20 mouse cellular contexts compared by ENCODE assay signal in genomic region chr3:153807444-153808149, GRCm38 (mm10). TPM values are rescaled to one million over a fixed set of nuclear protein-coding genes. Genes with fewer than 3 reads are reported as not detected.
DNase-seq lines count a peak whose midpoint lies in the region; ATAC-seq and TF ChIP-seq lines count a peak whose summit lies in the region.
"Had no signal": no experiment of that assay in that cellular context is flagged by ENCODE, and none has a peak within 500 bp of the region (broad histone marks: within the 10 kb centered on the region; RNA-seq: fewer than 3 reads in every experiment).

No protein-coding gene starts in this region.

- H3K9ac ChIP-seq in midbrain, postnatal 0 days (replicated peaks; ENCODE audit: low read length, poor library complexity, severe bottlenecking): no peak overlapping the region
- H3K9ac ChIP-seq in liver, embryonic 13.5 days: peak overlapping the region; percentile 57
- H3K9ac ChIP-seq: hindbrain, embryonic 14.5 days; midbrain, embryonic 12.5 days had no signal

- H3K4me2 ChIP-seq in midbrain, postnatal 0 days (ENCODE audit: low read depth, low read length, poor library complexity, severe bottlenecking): no peak overlapping the region
- peak overlapping the region; percentile 48 for H3K4me2 ChIP-seq in liver, embryonic 13.5 days
- H3K4me2 ChIP-seq: hindbrain, embryonic 14.5 days; midbrain, embryonic 12.5 days had no signal

- peaks cover 7% of the 10 kb centered on the region for H3K4me1 ChIP-seq in midbrain, embryonic 10.5 days
- peaks cover 5% of the 10 kb centered on the region; the same call in 1 of the 2 replicates for H3K4me1 ChIP-seq in midbrain, postnatal 0 days (ENCODE audit: insufficient read depth, low read length)
- peaks cover 61% of the 10 kb centered on the region for H3K4me1 ChIP-seq in liver, embryonic 13.5 days (replicated peaks)

- ATAC-seq in midbrain, postnatal 0 days (ENCODE audit: low FRiP score): no peak
- ATAC-seq in erythroblast, adult 5-6 weeks (replicated peaks; ENCODE audit: low FRiP score, poor library complexity, severe bottlenecking): peak; percentile 85
- peak; percentile 94 for ATAC-seq in liver, embryonic 13.5 days (ENCODE audit: low read depth)

- DNase-seq in midbrain, embryonic 10.5 days (ENCODE audit: low spot score): no peak
- DNase-seq in midbrain, postnatal 0 days (ENCODE audit: low spot score): no peak
- DNase-seq in liver, embryonic 13.5 days: no peak
- no peak for DNase-seq in spleen, postnatal 14 days (ENCODE audit: low spot score in 2 of 2)
- DNase-seq in left cerebral cortex, adult 11 months (ENCODE audit: low spot score): no peak
- DNase-seq in layer of hippocampus, adult 18-20 months (ENCODE audit: low spot score in 2 of 2): no peak
- DNase-seq: adrenal gland, adult 8-10 months; cerebellum, adult 8-10 months; gastrocnemius, postnatal 14 days; kidney, adult 18-20 months; kidney, postnatal 4 days; layer of hippocampus, postnatal 36 days; lung, postnatal 14 days; retina, postnatal 1 day had no signal

- H3K9me3 ChIP-seq in midbrain, embryonic 10.5 days (replicated peaks): no peaks in the 10 kb centered on the region
- H3K9me3 ChIP-seq in midbrain, postnatal 0 days (ENCODE audit: low read length): no peaks in the 10 kb centered on the region
- no peaks in the 10 kb centered on the region for H3K9me3 ChIP-seq in liver, embryonic 13.5 days (replicated peaks)
- H3K9me3 ChIP-seq: G1E; midbrain, embryonic 12.5 days had no signal

- no peaks in the 10 kb centered on the region for H3K27me3 ChIP-seq in midbrain, embryonic 10.5 days (ENCODE audit: low read depth, poor library complexity, severe bottlenecking)
- no peaks in the 10 kb centered on the region for H3K27me3 ChIP-seq in midbrain, postnatal 0 days (ENCODE audit: insufficient read depth, low read length)
- no peaks in the 10 kb centered on the region for H3K27me3 ChIP-seq in liver, embryonic 13.5 days

- peak overlapping the region; percentile 52 for H3K27ac ChIP-seq in midbrain, embryonic 10.5 days (replicated peaks)
- H3K27ac ChIP-seq in midbrain, postnatal 0 days (ENCODE audit: low read depth, low read length): no peak overlapping the region
- H3K27ac ChIP-seq in liver, embryonic 13.5 days: peak overlapping the region; percentile 93
- H3K27ac ChIP-seq: hindbrain, embryonic 14.5 days; midbrain, embryonic 12.5 days had no signal

- TF ChIP-seq CTCF in midbrain, postnatal 0 days (IDR thresholded peaks at IDR 0.05): no peak

- H3K36me3 ChIP-seq in midbrain, embryonic 10.5 days: no peaks in the 10 kb centered on the region
- no peaks in the 10 kb centered on the region for H3K36me3 ChIP-seq in midbrain, postnatal 0 days (ENCODE audit: insufficient read depth, low read length)
- H3K36me3 ChIP-seq in liver, embryonic 13.5 days: no peaks in the 10 kb centered on the region
- H3K36me3 ChIP-seq: G1E; midbrain, embryonic 12.5 days had no signal

- no peak overlapping the region for H3K4me3 ChIP-seq in midbrain, embryonic 10.5 days
- no peak overlapping the region for H3K4me3 ChIP-seq in midbrain, postnatal 0 days (ENCODE audit: low read depth, low read length)
- 0 out of 2 replicates have a peak overlapping the region, but pooled peaks have one; percentile 9 for H3K4me3 ChIP-seq in liver, embryonic 13.5 days (replicated peaks)
- H3K4me3 ChIP-seq: midbrain, embryonic 12.5 days; myocyte had no signal

- WGBS in midbrain, embryonic 10.5 days: 88% methylated on average over 9 of the region's 9 CpGs
- 92% methylated on average over 9 of the region's 9 CpGs for WGBS in midbrain, postnatal 0 days
- WGBS in liver, embryonic 13.5 days (ENCODE audit: insufficient replicate concordance): 55% methylated on average over 9 of the region's 9 CpGs

RNA-seq across cellular contexts. Expression of gene Asb17, which starts 36.4 kb away (rescaled TPM):
- polyA plus RNA-seq in midbrain, embryonic 10.5 days (2016; fragmentation: Nextera tagmentation; extraction: Ambion mirVana): 0.47 and 0.68 TPM in 2 replicates
- total RNA-seq in midbrain, postnatal 0 days (2014; rRNA removed): 0.44 TPM in 1 of 2 replicates, not detected in the other
- polyA plus RNA-seq in midbrain, postnatal 0 days (2015; fragmentation: Nextera tagmentation; extraction: Ambion mirVana): 0.07 TPM in 1 of 2 replicates, not detected in the other
- not detected in 2 replicates for total RNA-seq in erythroblast, adult 5-6 weeks (2015; ENCODE audit: low replicate concordance)
- 0.77 and 0.84 TPM in 2 replicates for total RNA-seq in erythroblast, adult 5-6 weeks (2017; ENCODE audit: low replicate concordance)
- polyA plus RNA-seq in liver, embryonic 13.5 days (2015; fragmentation: Nextera tagmentation; extraction: Ambion mirVana): 6.4 TPM in 2 replicates
- total RNA-seq in layer of hippocampus, adult 18-20 months (2021): not detected
- total RNA-seq: adrenal gland, adult 8-10 months; gastrocnemius, postnatal 14 days; layer of hippocampus, postnatal 36 days; neutrophil, adult 5-6 weeks had no signal
- polyA plus RNA-seq: hindbrain, embryonic 14.5 days; myocyte had no signal
